21 mouse cellular contexts compared by ENCODE assay signal in the genomic region with DNA sequence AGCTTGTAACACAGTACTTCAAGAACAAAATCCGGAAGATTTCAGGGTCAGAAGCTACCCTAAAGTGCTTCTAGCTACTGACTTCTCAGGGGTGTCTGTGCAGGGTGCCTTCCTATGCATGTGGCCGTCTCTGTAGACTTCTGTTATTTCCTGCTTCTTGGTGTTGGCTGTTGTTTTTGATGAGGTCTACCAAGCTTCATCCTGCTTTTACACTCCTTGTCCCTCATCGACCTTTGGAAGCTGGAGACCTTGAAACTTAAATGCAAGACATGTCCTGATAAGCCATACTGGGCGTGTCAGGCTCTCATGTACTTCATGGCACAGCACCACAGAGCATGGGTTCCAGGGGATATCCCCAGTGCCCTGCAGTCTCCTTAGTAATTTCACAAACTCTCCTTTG. TPM values are rescaled to one million over a fixed set of nuclear protein-coding genes. Genes with fewer than 3 reads are reported as not detected.
DNase-seq lines count a peak whose midpoint lies in the region; ATAC-seq and TF ChIP-seq lines count a peak whose summit lies in the region.
"Had no signal": no experiment of that assay in that cellular context is flagged by ENCODE, and none has a peak within 500 bp of the region (broad histone marks: within the 10 kb centered on the region; RNA-seq: fewer than 3 reads in every experiment).

No protein-coding gene starts in this region.

- H3K9me3 ChIP-seq in intestine, embryonic 16.5 days (ENCODE audit: control insufficient read depth, low read length), result no peaks in the 10 kb centered on the region
- H3K9me3 ChIP-seq in liver, embryonic 12.5 days (replicated peaks), result no peaks in the 10 kb centered on the region
- H3K9me3 ChIP-seq: embryonic facial prominence, embryonic 15.5 days; forebrain, embryonic 15.5 days; heart, embryonic 12.5 days; limb, embryonic 15.5 days; midbrain, embryonic 15.5 days; neural tube, embryonic 13.5 days had no signal

- H3K36me3 ChIP-seq in intestine, embryonic 16.5 days (ENCODE audit: control insufficient read depth, insufficient read depth, low read length), result peaks cover 7% of the 10 kb centered on the region
- H3K36me3 ChIP-seq in liver, embryonic 12.5 days, result peaks cover 46% of the 10 kb centered on the region
- H3K36me3 ChIP-seq: forebrain, embryonic 15.5 days had no signal

- no peak for TF ChIP-seq CTCF in layer of hippocampus, adult 2 months (conservative IDR thresholded peaks at IDR 0.05)

- H3K4me3 ChIP-seq in layer of hippocampus, adult 2 months, result no peak overlapping the region
- H3K4me3 ChIP-seq in intestine, embryonic 16.5 days (ENCODE audit: low read length), result no peak overlapping the region
- no peak overlapping the region for H3K4me3 ChIP-seq in liver, embryonic 12.5 days
- H3K4me3 ChIP-seq: embryonic facial prominence, embryonic 15.5 days; forebrain, embryonic 15.5 days; heart, embryonic 12.5 days; limb, embryonic 15.5 days; midbrain, embryonic 15.5 days; neural tube, embryonic 13.5 days had no signal

- no peak for DNase-seq in layer of hippocampus, adult 2 months (ENCODE audit: low spot score in 2 of 2)
- DNase-seq in layer of hippocampus, postnatal 36 days, result no peak
- peak; percentile 46 for DNase-seq in thymus, postnatal 4 days
- DNase-seq in ovary, postnatal 14 days (ENCODE audit: low spot score), result no peak
- DNase-seq: cerebellum, adult 11 months; cerebellum, adult 9-11 months; gastrocnemius, postnatal 10 days; heart, postnatal 4 days; kidney, postnatal 36 days had no signal

- H3K27me3 ChIP-seq in intestine, embryonic 16.5 days (replicated peaks; ENCODE audit: control insufficient read depth, insufficient read depth, low read length), result no peaks in the 10 kb centered on the region
- no peaks in the 10 kb centered on the region for H3K27me3 ChIP-seq in liver, embryonic 12.5 days (replicated peaks)
- H3K27me3 ChIP-seq: embryonic facial prominence, embryonic 15.5 days; forebrain, embryonic 15.5 days; heart, embryonic 12.5 days; limb, embryonic 15.5 days; midbrain, embryonic 15.5 days; neural tube, embryonic 13.5 days had no signal

- 70% methylated on average over 4 of the region's 4 CpGs for WGBS in intestine, embryonic 16.5 days
- 64% methylated on average over 4 of the region's 4 CpGs for WGBS in liver, embryonic 12.5 days (ENCODE audit: insufficient replicate concordance)

- ATAC-seq in CD4-positive, CD25-positive, alpha-beta regulatory T cell, adult 4 months, result peak; percentile 12
- ATAC-seq in intestine, embryonic 16.5 days, result peak; percentile 76
- ATAC-seq in liver, embryonic 12.5 days, result no peak
- ATAC-seq: forebrain, embryonic 15.5 days; lung, postnatal 0 days; midbrain, embryonic 15.5 days had no signal

- H3K9ac ChIP-seq in intestine, embryonic 16.5 days (ENCODE audit: low read depth, low read length), result no peak overlapping the region
- H3K9ac ChIP-seq in liver, embryonic 12.5 days, result no peak overlapping the region
- H3K9ac ChIP-seq: embryonic facial prominence, embryonic 15.5 days; forebrain, embryonic 15.5 days; heart, embryonic 12.5 days; hindbrain, embryonic 14.5 days; limb, embryonic 15.5 days; midbrain, embryonic 15.5 days; neural tube, embryonic 13.5 days had no signal

- peak overlapping the region; percentile 49; the same call in 1 of the 2 replicates for H3K27ac ChIP-seq in layer of hippocampus, adult 2 months
- H3K27ac ChIP-seq in intestine, embryonic 16.5 days (ENCODE audit: low read length), result no peak overlapping the region
- H3K27ac ChIP-seq in liver, embryonic 12.5 days, result no peak overlapping the region
- H3K27ac ChIP-seq: embryonic facial prominence, embryonic 15.5 days; forebrain, embryonic 15.5 days; hindbrain, embryonic 14.5 days; limb, embryonic 15.5 days; macrophage; midbrain, embryonic 15.5 days; neural tube, embryonic 13.5 days had no signal

- peaks cover 30% of the 10 kb centered on the region for H3K4me1 ChIP-seq in intestine, embryonic 16.5 days (ENCODE audit: control insufficient read depth, insufficient read depth, low read length)
- H3K4me1 ChIP-seq in liver, embryonic 12.5 days, result peaks cover 37% of the 10 kb centered on the region
- H3K4me1 ChIP-seq: forebrain, embryonic 15.5 days; heart, embryonic 12.5 days; midbrain, embryonic 15.5 days had no signal

- no peak overlapping the region for H3K4me2 ChIP-seq in intestine, embryonic 16.5 days (ENCODE audit: low read depth, low read length)
- no peak overlapping the region for H3K4me2 ChIP-seq in liver, embryonic 12.5 days
- H3K4me2 ChIP-seq: embryonic facial prominence, embryonic 15.5 days; forebrain, embryonic 15.5 days; heart, embryonic 12.5 days; hindbrain, embryonic 14.5 days; limb, embryonic 15.5 days; midbrain, embryonic 15.5 days; neural tube, embryonic 13.5 days had no signal

RNA-seq across cellular contexts. Expression of a gene that starts 9.5 kb away (rescaled TPM):
- 10 to 100 TPM; 13.3 to 17.2 TPM for total RNA-seq in layer of hippocampus, adult 2 months (2021)
- 10 to 100 TPM; 16.9 to 18.6 TPM for total RNA-seq in layer of hippocampus, postnatal 36 days (2021)
- 10 to 100 TPM; 37.2 to 45.8 TPM for polyA plus RNA-seq in CD4-positive, CD25-positive, alpha-beta regulatory T cell, adult 4 months (2017; shearing (Covaris generic))
- polyA plus RNA-seq in intestine, embryonic 16.5 days (2015; fragmentation: Nextera tagmentation; extraction: Ambion mirVana), result 28.9 and 42.9 TPM in 2 replicates
- 30.8 TPM in 2 replicates for polyA plus RNA-seq in liver, embryonic 12.5 days (2016; fragmentation: Nextera tagmentation; extraction: Ambion mirVana)

RNA-seq across cellular contexts. Expression of a gene that starts 55.1 kb away (rescaled TPM):
- 100 to 1,000 TPM; 202 to 216 TPM for total RNA-seq in layer of hippocampus, adult 2 months (2021)
- total RNA-seq in layer of hippocampus, postnatal 36 days (2021), result 100 to 1,000 TPM; 215 to 216 TPM
- 10 to 100 TPM; 36.0 to 36.2 TPM for polyA plus RNA-seq in CD4-positive, CD25-positive, alpha-beta regulatory T cell, adult 4 months (2017; shearing (Covaris generic))
- 105 and 110 TPM in 2 replicates for polyA plus RNA-seq in intestine, embryonic 16.5 days (2015; fragmentation: Nextera tagmentation; extraction: Ambion mirVana)
- 48.1 and 49.1 TPM in 2 replicates for polyA plus RNA-seq in liver, embryonic 12.5 days (2016; fragmentation: Nextera tagmentation; extraction: Ambion mirVana)
